Mouse (Mus musculus) lung, postnatal 36 days (tissue): ENCODE data around the gene Pcid2.
"Not testable (repeated sequence)": the region's sequence is repeated elsewhere in the genome, so short reads cannot be mapped to it uniquely, and the experiment has no call there.

ENCODE experiments used
- DNase-seq: peaks from one replicate; pipeline ENCODE4 v3.0.0; 2022; ENCODE audit warnings: mixed read lengths

Pcid2 gene

GRCm38 (mm10) chr8:13075579-13075978, 29.7 kb downstream of the Pcid2 start:
- not testable (repeated sequence) for DNase-seq

DNA sequence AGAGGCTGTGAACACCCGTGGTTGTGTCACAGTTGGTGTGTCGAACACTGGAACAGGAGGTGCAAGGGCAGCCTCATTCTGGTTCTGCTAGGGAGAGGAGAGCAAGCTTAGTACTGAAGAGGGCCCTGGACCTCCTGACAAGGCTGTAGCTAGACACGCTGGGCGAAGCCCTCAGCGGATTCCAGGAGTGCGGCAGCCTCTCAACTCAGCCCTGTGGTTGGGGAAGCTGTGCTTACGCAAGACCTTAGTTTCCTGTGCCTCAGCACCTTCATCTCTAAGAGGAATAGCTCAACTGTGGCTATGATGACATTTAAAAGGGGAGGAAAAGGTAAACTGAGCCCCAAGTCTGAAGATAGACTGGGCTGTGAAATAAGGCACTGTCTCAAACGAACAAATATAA, 30.2 kb downstream of the Pcid2 start:
- DNase-seq = peak; percentile 67

- no peak for DNase-seq
These were observed 32.0 kb downstream of the Pcid2 start for GRCm38 (mm10) chr8:13073255-13073654.

GRCm38 (mm10) chr8:13063112-13063511, 42.1 kb downstream of the Pcid2 start:
- DNase-seq = peak; percentile 67

DNA sequence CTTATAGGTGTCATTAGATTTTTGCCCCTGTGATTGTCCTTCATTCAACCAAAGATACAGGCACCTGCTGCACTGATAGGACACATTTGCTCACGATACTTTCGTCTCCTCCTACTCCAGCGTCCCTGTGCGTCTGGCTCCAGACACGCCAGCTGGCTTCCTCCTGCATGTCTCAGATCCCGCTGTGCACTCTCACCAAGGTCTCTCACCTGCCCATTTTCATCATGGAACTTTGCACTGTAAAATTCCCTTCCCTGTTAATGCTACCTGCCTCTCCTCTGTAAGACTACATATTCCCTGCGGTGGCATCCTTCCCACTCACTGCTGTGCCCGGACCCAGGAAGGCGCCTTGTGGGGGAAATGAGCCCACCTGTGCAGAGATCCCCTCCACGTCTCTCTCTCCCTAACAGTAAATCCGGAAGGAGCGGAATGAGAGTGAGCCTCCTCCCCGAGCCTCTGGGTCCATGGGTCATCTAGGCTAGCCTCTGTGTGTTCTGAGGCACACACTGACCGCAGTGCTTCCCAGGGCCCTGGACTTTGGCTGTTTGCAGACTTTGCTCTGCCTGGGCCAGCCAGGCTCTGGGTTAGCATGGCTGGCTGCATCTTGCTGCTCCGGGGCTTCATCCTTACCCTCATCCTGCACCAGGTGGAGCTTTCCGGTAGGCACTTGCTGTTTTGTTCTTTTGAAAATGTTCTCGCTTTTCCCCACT, 44.7 kb downstream of the Pcid2 start, which contains the start of gene Proz:
TSS of gene Proz (plus strand) at position 474 of the 710 bp plus-strand sequence.
- no peak for DNase-seq

DNA sequence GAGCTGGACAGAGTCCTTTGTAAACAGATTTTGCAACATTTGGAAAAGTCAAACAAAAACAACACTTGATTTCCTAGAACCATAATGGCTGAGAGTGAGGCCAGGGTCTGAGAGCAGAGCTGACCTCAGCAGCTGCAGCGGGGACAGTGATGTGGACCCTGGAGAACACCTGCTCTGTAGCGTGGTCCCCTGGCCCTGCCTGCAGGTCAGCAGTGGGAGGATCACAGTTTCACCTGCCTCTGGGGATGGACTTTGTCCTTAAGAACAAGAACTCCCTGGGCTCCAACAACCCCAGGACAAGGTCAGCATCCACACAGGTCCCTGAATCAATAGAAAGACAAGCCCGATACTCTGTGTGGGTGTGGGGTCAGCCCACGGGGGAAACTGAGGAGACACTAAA, 47.9 kb downstream of the Pcid2 start:
- peak; percentile 22 for DNase-seq

DNA sequence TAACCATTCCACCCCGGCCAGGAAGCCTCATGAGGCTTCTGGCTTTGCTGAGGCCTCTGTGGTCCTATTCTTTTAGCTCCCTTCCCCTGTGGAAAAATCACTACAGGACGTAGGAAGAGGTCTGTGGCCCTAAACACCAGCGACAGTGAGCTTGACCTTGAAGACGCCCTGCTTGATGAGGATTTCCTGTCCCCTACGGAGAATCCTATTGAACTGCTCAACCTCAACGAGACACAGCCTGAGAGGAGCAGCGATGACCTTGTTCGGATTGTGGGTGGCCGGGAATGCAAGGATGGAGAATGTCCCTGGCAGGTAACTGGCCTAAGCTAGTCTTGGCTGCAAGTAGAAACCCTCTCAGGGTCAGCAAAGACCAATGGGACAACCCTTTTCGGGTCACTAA, 54.7 kb downstream of the Pcid2 start:
- no peak for DNase-seq

DNA sequence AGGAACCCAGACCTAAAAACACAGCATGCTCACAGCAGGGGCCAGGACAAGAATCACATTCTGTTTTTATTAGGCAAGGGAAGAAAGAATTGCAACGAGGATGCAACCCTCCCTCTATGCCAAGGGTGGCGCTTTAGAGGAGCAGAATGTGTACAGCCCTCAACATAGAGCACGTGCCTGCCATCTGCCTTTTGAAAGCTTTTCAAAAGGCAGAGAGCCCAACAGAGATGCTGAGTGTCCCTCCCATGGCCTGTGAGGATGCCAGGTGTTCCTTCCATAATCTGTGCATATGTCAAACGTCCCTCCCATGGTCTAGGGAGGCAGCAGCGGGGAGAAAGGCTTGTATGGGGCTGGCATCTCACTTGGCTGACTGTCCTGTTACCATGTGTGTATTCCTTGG, 57.6 kb downstream of the Pcid2 start:
- no peak for DNase-seq

DNA sequence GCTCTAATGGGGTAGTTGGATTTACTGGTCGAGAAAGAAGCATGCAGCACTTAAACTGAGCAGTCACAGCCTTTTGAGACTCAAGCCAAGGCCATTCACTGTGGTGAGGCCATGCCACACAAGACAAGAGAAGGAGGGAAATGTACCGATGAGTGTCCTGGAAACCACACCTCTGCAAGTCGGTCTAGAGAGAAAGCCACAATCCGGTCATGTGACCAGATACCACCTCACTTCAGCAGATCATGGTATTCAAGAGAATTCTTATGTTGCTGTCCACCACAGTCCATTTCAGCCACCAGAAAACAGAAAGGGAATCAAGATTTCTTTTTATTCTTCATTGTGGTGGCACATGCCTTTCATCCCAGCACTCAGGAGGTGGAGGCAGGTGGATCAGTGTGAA, 63.8 kb downstream of the Pcid2 start:
- no peak for DNase-seq

GRCm38 (mm10) chr8:13039054-13039453, 66.2 kb downstream of the Pcid2 start:
- peak; percentile 47 for DNase-seq

GRCm38 (mm10) chr8:13037569-13037968, 67.7 kb downstream of the Pcid2 start:
- DNase-seq = no peak

DNA sequence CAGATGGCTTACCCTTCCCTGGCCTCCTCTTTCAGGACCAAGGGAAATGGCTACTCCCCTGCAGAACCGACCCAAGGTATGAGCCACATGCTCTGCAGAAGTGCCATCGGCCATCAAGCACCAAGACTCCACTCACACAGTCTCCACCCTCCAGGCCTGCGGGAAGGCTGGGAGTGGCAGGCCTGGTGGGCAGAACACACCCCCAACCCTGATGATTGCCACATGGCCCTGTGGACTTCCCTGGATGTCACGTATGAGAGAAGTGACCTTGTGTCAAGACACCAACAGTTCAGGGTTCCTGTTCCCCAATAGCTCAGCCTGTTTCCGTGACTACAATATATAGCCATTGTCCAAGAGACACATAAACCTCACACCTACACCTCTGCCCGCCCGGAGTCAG, 68.2 kb downstream of the Pcid2 start, which contains the start of gene F10:
TSS of gene F10 (plus strand) at position 294 of the 400 bp plus-strand sequence.
- peak; percentile 70 for DNase-seq

DNA sequence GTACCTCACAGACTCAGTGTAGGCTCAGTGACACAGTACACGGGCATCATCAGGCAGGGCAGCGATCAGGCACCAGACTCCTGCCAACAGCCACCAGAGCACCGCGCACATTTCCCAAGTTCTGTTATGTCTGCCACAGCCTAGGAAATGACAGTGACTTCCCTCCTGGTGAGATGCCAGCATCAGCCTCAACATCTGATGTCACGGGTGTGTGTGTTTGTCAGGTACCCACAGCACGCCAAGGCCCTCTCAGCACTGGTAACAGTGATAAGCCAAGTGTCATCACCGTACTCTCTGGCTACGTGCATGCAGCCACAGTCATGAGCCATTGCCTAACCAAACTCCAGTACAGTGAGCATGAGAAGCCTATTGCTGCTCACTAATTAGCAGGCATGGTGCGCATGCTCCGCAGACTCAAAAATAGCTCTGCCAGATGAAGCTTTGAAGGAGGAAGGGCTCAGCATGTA, 68.9 kb downstream of the Pcid2 start:
- peak; percentile 36 for DNase-seq

DNA sequence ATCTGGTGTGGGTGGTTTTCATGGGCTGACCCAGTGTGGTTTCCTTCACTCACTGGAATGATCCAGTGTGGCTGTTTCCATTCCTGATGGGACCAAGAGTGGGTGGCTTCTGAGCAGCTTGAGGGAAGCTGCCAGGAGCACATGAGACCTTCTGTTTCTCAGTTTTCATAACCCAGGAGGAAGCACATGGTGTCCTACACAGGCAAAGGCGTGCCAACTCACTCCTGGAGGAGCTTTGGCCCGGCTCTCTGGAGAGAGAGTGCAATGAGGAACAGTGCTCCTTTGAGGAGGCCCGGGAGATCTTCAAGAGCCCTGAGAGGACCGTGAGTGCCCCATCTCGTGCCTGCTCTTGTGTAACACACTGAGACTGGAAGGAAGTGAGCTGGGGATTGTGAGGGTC, 76.8 kb downstream of the Pcid2 start:
- peak; percentile 90 for DNase-seq

- peak; percentile 58 for DNase-seq
These were observed 77.6 kb downstream of the Pcid2 start for GRCm38 (mm10) chr8:13027615-13028014.
